Mouse (Mus musculus) spleen, adult 2 months (tissue): ENCODE measurements at regions not wholly inside any gene's neighbourhood (a gene's known extent, or its start where the extent isn't known, plus 50 kb on each side); places are given as distances from the start of the nearest gene placed in this dataset.

Experiments used
- CTCF ChIP-seq: fragments of 200-500 bp; IDR thresholded peaks from 2 replicates; pipeline ENCODE4 v1.5.1; 2011; ENCODE audit warnings: mild to moderate bottlenecking, inconsistent platforms; ENCODE audit not compliant: insufficient read depth, insufficient read length, insufficient replicate concordance; ENCODE audit errors: extremely low read depth
- POLR2A ChIP-seq: fragments of 200-500 bp; IDR thresholded peaks from 2 replicates; pipeline ENCODE4 v1.6.1; 2011; ENCODE audit warnings: low read depth, low read length, inconsistent platforms

GRCm38 (mm10) chr15:59721420-59721819 lies 295.0 kb downstream of the 4933412E24Rik start:
- no peak for TF ChIP-seq POLR2A
- no peak for TF ChIP-seq CTCF
